Mouse (Mus musculus) kidney, postnatal 0 days (tissue): Measurements from ENCODE around the gene Nusap1. TPM values are rescaled to one million over a fixed set of nuclear protein-coding genes. Genes with fewer than 3 reads are reported as not detected.

Experiments used
- ATAC-seq: fragments of 200-750 bp; cut with Nextera tagmentation; replicated peaks from 2 replicates; pipeline ENCODE4 v1.8.0; 2017; ENCODE audit warnings: low read depth, moderate number of reproducible peaks, moderate TSS enrichment, moderate library complexity; ENCODE audit not compliant: low FRiP score
- DNase-seq: peaks from one replicate; pipeline ENCODE4 v3.0.0-alpha.2; 2016; ENCODE audit warnings: low spot score
- H3K27ac ChIP-seq: fragments of 300-500 bp; sonication (generic); 2 replicates; pipeline ENCODE4 v1.5.1; 2014; ENCODE audit warnings: mild to moderate bottlenecking
- H3K27me3 ChIP-seq: fragments of 300-500 bp; sonication (generic); 2 replicates; pipeline ENCODE4 v1.6.1; 2014; ENCODE audit warnings: low read length, mixed read lengths; ENCODE audit not compliant: insufficient read depth
- H3K36me3 ChIP-seq: fragments of 300-500 bp; sonication (generic); 2 replicates; pipeline ENCODE4 v1.6.1; 2014; ENCODE audit warnings: low read length, mixed read lengths; ENCODE audit not compliant: insufficient read depth
- H3K4me1 ChIP-seq: fragments of 300-500 bp; sonication (generic); replicated peaks from 2 replicates; pipeline ENCODE4 v1.6.1; 2014; ENCODE audit warnings: antibody characterized with exemption, low read length, mixed read lengths; ENCODE audit not compliant: insufficient read depth
- H3K4me2 ChIP-seq: fragments of 300-500 bp; sonication (generic); 2 replicates; pipeline ENCODE4 v1.6.1; 2014; ENCODE audit warnings: mild to moderate bottlenecking, low read length, moderate library complexity, mixed read lengths
- H3K4me3 ChIP-seq: fragments of 300-500 bp; sonication (generic); replicated peaks from 2 replicates; pipeline ENCODE4 v1.5.1; 2014; ENCODE audit warnings: low read depth, low read length
- H3K9ac ChIP-seq: fragments of 300-500 bp; sonication (generic); 2 replicates; pipeline ENCODE4 v1.6.1; 2014; ENCODE audit warnings: low read depth, low read length
- H3K9me3 ChIP-seq: fragments of 300-500 bp; sonication (generic); replicated peaks from 2 replicates; pipeline ENCODE4 v1.6.1; 2016; ENCODE audit warnings: low read length, inconsistent platforms, mixed read lengths
- CTCF ChIP-seq: IDR thresholded peaks from 2 replicates; pipeline ENCODE4 v1.5.1; 2016; ENCODE audit warnings: antibody characterized with exemption, low read depth, mild to moderate bottlenecking, moderate library complexity
- WGBS: fragments of 180-500 bp; shearing (Covaris S2); extraction: QIAGEN DNeasy Blood & Tissue Kit; methylation state at CpG from one replicate; pipeline ENCODE4 v1.1.7; 2014; 5-methylcytosine and 5-hydroxymethylcytosine counted together
- polyA plus RNA-seq: library from polyadenylated mRNA; unstranded; fragments of >200 nt; fragmentation: Nextera tagmentation; extraction: Ambion mirVana; gene quantifications from 2 replicates; pipeline ENCODE4 v1.2.1, GENCODE M21; 2015

The Nusap1 gene
- 31.9 and 38.7 TPM in 2 replicates for polyA plus RNA-seq

DNA sequence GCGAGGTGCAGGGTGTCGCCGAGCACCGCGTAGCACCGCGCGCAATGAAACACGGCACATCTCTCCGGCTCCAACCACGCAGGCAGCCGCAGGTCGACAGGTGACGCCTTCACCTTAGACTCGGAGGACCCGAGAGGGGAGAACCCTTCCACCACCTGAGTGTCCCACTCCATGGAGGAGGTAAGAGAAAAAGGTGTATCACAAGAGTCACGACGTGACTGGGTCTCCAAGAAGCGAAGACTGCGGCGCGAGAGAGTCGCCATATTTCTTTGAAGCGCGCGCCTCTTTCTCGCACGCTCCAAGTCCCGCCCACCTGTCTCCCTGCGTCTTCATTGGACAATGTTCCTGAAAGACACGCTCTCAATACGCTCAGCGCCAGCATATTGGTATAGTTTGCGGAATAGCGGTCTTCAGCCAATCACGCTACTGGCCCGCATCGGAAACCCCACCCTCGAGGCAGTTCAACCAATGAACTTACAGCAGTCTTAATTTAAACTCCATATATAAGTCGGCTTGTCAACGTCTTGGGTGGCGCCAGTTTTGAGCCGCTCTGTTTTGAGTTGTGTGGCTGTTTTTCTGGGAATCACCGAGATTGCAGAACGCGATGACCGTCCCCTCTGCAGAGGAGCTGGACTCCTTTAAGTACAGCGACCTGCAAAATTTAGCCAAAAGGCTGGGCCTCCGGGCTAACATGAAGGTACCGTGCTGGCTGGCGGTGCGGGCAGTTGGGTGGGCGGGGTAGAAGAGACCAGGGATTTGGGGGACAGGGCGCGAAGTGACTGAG is at the start of gene Nusap1, which contains the start of gene Oip5:
Gene Nusap1 (plus strand): TSS at position 100 of the 784 bp plus-strand sequence.
Gene Oip5 (minus strand): TSS at position 271 of the 784 bp plus-strand sequence.
- Histone ChIP-seq H3K9ac (peak within 1 kb of the TSS; percentile 67), H3K9me3 (no peaks in the 10 kb centered on the region), H3K4me3 (peak within 1 kb of the TSS; percentile 82), H3K27ac (no peak within 1 kb of the TSS), H3K4me1 (no peaks in the 10 kb centered on the region; the same call in 1 of the 2 replicates), H3K27me3 (no peaks in the 10 kb centered on the region), H3K4me2 (peak within 1 kb of the TSS; percentile 81), H3K36me3 (no peaks in the 10 kb centered on the region)
- WGBS: under 1% methylated on average over 55 of the region's 55 CpGs
- DNase-seq: peak; percentile 99
- ATAC-seq: peak; percentile 99
- no peak for TF ChIP-seq CTCF

- H3K4me2 ChIP-seq: no peak overlapping the region
- H3K9ac ChIP-seq: no peak overlapping the region
- peaks cover 4% of the 10 kb centered on the region; the same call in 1 of the 2 replicates for H3K36me3 ChIP-seq
- TF ChIP-seq CTCF: no peak
- no peak for DNase-seq
- no peaks in the 10 kb centered on the region for H3K9me3 ChIP-seq
- H3K4me1 ChIP-seq: no peaks in the 10 kb centered on the region
- H3K27me3 ChIP-seq: no peaks in the 10 kb centered on the region
- 94% methylated on average over 1 of the region's 1 CpGs for WGBS
- H3K27ac ChIP-seq: no peak overlapping the region
- no peak overlapping the region for H3K4me3 ChIP-seq
- ATAC-seq: no peak
These were observed 45.6 kb upstream of the Nusap1 start for GRCm38 (mm10) chr2:119572471-119572870.

DNA sequence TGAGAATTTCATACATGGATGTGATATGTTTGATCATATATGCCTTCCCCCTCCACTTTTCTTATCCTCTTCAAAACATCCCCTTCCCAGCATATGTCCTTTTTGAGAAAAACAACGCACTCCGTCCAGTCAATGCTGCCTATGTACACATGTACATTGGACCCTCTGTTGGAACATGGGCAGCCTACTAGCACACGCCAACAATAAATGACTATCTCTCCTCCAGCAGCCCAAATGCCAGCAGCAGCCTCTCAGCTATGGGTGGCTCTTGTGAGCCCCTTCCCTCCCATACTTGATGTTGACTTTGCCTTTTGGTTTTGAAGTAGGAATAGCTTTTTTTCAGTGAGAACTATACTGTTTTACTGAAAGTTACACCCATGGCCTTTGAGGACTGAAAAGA is 36.5 kb upstream of the Nusap1 start:
- Histone ChIP-seq H3K36me3 (peaks cover 3% of the 10 kb centered on the region; the same call in 1 of the 2 replicates), H3K9me3 (no peaks in the 10 kb centered on the region), H3K9ac (no peak overlapping the region), H3K4me2 (no peak overlapping the region), H3K27me3 (no peaks in the 10 kb centered on the region), H3K4me3 (no peak overlapping the region), H3K27ac (no peak overlapping the region), H3K4me1 (no peaks in the 10 kb centered on the region)
- TF ChIP-seq CTCF: no peak
- 97% methylated on average over 3 of the region's 3 CpGs for WGBS
- no peak for ATAC-seq
- DNase-seq: no peak

DNA sequence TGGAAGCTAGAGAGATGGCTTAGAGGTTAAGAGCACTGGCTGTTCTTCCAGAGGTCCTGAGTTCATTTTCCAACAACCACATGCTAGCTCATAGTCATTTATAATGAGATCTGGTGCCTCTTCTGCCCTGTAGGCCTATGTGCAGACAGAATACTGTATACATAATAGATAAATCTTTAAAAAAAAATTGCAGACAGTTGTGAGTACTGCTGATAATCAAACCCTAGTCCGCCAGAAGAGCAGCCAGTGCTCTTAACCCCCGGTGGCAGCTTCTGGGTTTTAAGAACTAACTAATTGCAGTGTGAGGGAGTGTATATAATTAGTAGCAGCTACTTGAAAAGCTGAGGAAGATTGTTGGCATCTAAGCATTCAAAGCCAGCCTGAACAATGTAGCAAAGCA is 34.7 kb upstream of the Nusap1 start:
- H3K4me3 ChIP-seq: no peak overlapping the region
- H3K27ac ChIP-seq: no peak overlapping the region
- 60% methylated on average over 2 of the region's 2 CpGs for WGBS
- no peak for TF ChIP-seq CTCF
- DNase-seq (no peak), ATAC-seq (no peak)
- no peaks in the 10 kb centered on the region for H3K27me3 ChIP-seq
- H3K9ac ChIP-seq: no peak overlapping the region
- no peak overlapping the region for H3K4me2 ChIP-seq
- no peaks in the 10 kb centered on the region for H3K9me3 ChIP-seq
- no peaks in the 10 kb centered on the region for H3K4me1 ChIP-seq
- peaks cover 3% of the 10 kb centered on the region; the same call in 1 of the 2 replicates for H3K36me3 ChIP-seq

DNA sequence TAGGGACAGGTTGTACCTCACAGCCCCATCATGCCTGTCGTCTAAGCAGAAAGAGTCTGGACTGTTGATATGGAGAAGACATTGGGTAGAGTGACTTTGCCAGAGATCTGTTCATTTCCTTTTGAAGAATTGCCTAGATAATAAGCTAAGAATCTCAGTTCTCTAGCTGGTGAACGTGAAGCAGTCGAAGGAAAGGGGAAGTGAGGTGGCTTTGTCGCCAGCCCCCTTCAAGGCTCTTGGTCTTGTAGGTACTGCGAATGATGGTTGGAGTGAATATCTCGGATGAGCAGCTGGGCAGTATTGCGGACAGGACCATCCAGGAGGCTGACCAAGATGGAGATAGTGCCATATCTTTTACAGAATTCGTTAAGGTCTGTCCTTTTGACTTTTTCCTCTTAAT is 33.8 kb upstream of the Nusap1 start:
- ATAC-seq: no peak
- Histone ChIP-seq H3K36me3 (peaks cover 3% of the 10 kb centered on the region; the same call in 1 of the 2 replicates), H3K9me3 (no peaks in the 10 kb centered on the region), H3K27ac (no peak overlapping the region), H3K4me2 (no peak overlapping the region), H3K27me3 (no peaks in the 10 kb centered on the region), H3K4me3 (no peak overlapping the region), H3K4me1 (no peaks in the 10 kb centered on the region), H3K9ac (no peak overlapping the region)
- no peak for TF ChIP-seq CTCF
- no peak for DNase-seq
- 87% methylated on average over 8 of the region's 8 CpGs for WGBS

- Histone ChIP-seq H3K4me2 (no peak overlapping the region), H3K36me3 (no peaks in the 10 kb centered on the region; the same call in 1 of the 2 replicates), H3K27ac (no peak overlapping the region), H3K9me3 (no peaks in the 10 kb centered on the region), H3K27me3 (no peaks in the 10 kb centered on the region), H3K4me3 (no peak overlapping the region), H3K4me1 (no peaks in the 10 kb centered on the region), H3K9ac (no peak overlapping the region)
- TF ChIP-seq CTCF: peak; percentile 87
- WGBS: 18% methylated on average over 4 of the region's 4 CpGs
- ATAC-seq: no peak
- DNase-seq: peak; percentile 69
These were observed 30.7 kb upstream of the Nusap1 start for GRCm38 (mm10) chr2:119587383-119587782.
